Mouse (Mus musculus) adrenal gland, adult 18-20 months (tissue): ENCODE data around the gene Sh2d6. TPM values are rescaled to one million over a fixed set of nuclear protein-coding genes. Genes with fewer than 3 reads are reported as not detected.
A peak's percentile ranks its signal among the peaks of the same experiment; 100 is the strongest.
"Not testable (repeated sequence)": the region's sequence is repeated elsewhere in the genome, so short reads cannot be mapped to it uniquely, and the experiment has no call there.

Experiments used
- DNase-seq, 2 experiments: peaks; one replicate each; pipeline ENCODE4 v3.0.0; 2021 to 2022; ENCODE audit warnings: low spot score in 2 of 2
- total RNA-seq, 2 experiments: library from RNA; stranded (reverse); gene quantifications; 1 replicate in 1 of 2; 2 replicates in 1 of 2; pipeline ENCODE4 v1.2.3; 2021

Sh2d6 gene
- total RNA-seq, 2 experiments from 2014 or later, result 0.26 to 0.27 TPM

- no peak for DNase-seq
Observed at GRCm38 (mm10) chr6:72506104-72506503, 15.4 kb downstream of the Sh2d6 start.

GRCm38 (mm10) chr6:72503939-72504338 is 17.6 kb downstream of the Sh2d6 start:
- peak; percentile 46 to 47 for DNase-seq

GRCm38 (mm10) chr6:72503309-72503708 is 18.2 kb downstream of the Sh2d6 start:
- DNase-seq, result no peak

GRCm38 (mm10) chr6:72498950-72499349 is 22.6 kb downstream of the Sh2d6 start:
- DNase-seq, result no peak

DNA sequence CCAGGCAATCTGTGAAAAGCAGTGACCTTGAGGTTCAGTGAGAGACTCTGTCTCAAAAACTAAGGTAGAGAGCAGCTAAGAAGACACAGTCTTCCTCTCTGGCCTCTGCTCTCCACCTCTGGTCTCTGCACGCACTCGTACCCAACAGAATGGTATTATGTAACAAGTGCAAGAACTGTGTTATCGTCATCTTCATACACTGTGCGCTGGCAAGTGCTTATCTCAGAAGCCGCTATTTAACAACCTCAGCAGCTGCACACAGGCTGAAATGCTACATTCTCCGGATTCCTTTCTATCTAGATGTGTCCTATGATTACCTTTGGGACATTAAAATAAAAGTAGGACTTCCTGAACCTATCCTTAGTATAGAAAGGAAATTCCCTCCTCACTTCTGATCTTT is 28.6 kb downstream of the Sh2d6 start:
- no peak for DNase-seq

- DNase-seq, result no peak
Observed at GRCm38 (mm10) chr6:72491151-72491550, 30.4 kb downstream of the Sh2d6 start.

DNA sequence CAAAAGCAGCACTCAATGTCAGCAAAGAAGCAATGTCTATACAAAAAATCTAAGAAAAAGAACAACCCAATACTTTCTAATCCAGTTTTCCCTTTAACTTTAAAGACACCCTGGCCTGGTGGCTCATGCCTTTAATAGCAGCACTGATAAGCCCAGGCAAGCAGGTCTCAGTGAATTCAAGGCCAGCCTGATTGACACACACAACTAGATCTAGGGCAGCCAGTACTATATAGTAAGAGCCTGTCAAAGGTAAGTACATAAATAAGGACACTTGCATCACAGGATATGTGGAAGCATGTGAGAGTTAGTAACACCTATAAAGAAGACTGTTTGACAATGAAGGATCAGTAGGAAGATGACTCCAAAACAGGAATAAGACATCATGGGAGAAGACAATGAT is 32.0 kb downstream of the Sh2d6 start:
- no peak for DNase-seq

GRCm38 (mm10) chr6:72488850-72489249 is 32.7 kb downstream of the Sh2d6 start:
- no peak for DNase-seq

DNA sequence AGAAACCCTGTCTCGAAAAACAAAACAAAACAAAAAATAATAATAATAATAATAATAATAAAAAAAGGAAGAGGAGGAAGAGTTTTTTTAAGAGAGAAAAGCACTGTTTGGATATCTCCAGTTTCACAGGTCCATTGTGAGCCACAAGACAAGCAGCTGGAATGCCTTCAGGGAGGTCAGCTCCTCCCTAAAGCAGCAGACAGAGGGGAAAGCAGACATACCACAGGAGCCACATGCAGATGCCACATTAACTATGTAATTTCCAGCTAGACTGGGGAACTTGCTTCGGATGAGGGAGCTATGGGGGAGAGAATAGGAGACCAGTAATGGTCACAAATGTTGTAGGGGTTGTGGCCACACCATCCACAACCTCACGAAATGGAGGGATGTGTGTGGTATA is 34.2 kb downstream of the Sh2d6 start:
- DNase-seq, result no peak

GRCm38 (mm10) chr6:72486307-72486706 is 35.2 kb downstream of the Sh2d6 start:
- no peak for DNase-seq

DNA sequence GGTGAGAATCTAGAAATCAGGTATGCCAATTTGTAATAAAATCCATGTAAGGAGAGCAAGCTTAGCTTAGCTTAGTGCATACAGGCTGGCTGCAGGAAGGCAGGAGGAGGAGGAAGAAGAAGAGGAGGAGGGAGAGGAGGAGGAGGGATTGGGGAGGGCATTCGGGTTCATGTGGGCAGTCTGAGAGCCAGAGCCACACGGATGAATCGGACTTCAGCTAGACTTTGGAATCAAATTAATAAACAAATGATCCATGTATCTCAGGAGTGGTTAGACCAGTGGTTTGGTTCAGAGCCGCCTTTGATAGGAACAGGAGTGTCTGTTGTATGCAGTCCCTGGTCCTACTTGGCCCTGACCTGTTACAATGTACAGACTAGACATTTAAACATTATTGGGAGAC is 36.6 kb downstream of the Sh2d6 start:
- DNase-seq, result no peak

DNA sequence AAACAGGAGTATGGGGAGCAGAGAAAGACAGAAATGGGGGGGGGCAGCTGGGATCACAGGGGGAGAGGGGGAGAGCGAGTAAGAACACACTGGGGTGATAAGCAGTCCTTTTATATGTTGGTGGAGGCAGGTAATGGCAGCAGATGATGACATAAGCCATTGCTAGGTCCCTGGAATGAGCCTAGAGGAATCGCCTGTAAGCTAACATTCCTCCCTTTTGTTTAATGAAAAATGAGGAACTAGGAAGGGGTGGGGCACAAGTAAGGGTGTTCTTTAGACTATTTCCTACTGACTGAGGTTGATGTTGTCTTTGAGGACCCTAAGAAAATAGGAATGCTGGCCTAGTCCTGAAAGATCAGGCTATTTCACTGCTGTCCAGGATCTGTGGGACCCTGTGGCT is 39.4 kb downstream of the Sh2d6 start:
- DNase-seq, result no peak

DNA sequence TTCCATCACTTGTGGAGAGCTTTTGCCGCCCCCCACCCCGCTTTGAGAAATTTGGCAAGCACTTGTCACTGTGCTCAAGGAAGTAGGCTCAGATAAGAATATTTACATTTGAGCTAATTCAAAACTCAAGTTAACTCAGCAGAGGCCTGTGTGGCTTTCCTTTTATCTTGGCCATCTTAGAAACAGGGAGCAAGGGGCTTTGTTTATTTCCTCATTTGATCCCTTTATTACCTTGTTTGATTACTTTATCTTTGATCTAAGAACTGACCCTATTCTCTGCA is 41.1 kb downstream of the Sh2d6 start:
- DNase-seq, result no peak

- no peak for DNase-seq
Observed at GRCm38 (mm10) chr6:72479645-72480421, 41.7 kb downstream of the Sh2d6 start.

- DNase-seq, result not testable (repeated sequence)
Observed at GRCm38 (mm10) chr6:72478691-72479090, 42.8 kb downstream of the Sh2d6 start.

DNA sequence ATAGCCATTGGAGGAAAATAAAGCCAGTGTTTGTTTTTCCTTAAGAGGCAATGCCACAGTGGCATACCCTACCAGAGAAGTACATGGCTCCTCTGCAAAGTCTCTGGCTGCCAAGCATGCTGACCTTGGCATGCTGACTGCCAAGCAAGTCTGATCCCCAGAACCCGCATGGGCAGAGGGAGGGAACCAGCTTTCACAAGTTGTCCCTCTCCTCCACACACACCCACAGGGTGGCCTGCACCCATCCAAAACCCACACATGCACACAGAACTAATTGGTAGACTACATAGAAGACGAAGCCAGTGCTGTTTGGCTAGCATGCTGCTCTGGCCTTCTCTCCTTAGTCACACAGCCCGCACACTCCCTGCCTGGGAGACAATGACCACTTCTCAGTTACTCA is 43.9 kb downstream of the Sh2d6 start:
- DNase-seq, result peak in 1 of 2 experiments; percentile 46

GRCm38 (mm10) chr6:72476836-72477235 is 44.7 kb downstream of the Sh2d6 start:
- no peak for DNase-seq

DNA sequence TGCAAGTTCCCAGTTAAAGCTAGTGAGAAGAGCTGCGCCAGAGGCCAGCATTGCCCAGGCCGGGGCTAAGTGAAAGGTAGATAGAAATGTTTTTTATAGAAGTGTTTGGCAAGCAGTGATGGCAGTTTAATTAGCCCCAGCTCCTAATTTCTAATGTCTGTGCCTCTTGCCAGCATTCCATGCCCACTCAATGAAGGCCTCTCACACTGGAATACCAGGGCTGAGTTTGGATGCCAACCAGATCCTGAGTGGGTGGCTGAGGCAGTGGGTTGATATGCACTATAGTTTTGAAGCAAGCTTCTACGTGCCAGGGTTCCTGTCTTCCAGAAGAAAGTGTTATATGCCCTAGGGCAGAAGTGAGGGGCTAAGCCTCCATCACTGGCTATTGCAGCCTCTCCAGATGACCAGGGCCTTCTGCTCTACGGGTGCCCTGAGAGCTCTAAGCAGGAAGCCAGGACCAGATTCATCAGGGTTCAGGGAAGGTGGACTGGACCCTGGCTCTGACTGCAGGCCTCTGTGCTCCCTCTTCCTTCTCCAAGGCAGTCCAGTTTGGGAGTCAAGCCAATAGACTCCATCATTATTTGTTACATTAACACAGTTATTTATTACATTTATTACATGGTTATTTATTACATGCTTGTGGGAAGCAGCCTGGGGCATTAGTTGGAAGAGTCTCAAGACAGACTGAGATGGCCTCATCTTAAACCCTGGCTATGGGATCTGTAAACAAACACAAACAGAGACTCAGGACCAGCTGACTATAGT is 46.1 kb downstream of the Sh2d6 start:
- no peak for DNase-seq

GRCm38 (mm10) chr6:72473264-72474041 is 48.1 kb downstream of the Sh2d6 start:
- DNase-seq, result peak; percentile 37

DNA sequence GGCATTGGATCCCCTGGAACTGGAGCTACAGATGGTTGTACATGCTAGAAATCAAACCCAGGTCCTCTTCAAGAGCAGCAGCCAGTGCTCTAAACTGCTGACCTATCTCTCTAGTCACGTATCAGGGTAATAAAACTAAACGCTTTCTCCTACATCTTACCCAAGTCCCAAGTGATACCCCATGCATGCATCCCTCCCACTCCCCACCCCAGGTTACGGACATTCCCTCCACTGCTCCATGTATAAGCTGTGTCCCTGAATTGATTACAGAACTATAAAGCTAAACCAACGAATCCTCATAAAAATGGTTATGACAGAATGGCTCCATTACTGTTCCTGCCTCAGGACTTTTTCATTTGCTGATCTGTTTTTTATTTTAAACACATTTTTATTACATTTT is 55.3 kb downstream of the Sh2d6 start:
- no peak for DNase-seq

DNA sequence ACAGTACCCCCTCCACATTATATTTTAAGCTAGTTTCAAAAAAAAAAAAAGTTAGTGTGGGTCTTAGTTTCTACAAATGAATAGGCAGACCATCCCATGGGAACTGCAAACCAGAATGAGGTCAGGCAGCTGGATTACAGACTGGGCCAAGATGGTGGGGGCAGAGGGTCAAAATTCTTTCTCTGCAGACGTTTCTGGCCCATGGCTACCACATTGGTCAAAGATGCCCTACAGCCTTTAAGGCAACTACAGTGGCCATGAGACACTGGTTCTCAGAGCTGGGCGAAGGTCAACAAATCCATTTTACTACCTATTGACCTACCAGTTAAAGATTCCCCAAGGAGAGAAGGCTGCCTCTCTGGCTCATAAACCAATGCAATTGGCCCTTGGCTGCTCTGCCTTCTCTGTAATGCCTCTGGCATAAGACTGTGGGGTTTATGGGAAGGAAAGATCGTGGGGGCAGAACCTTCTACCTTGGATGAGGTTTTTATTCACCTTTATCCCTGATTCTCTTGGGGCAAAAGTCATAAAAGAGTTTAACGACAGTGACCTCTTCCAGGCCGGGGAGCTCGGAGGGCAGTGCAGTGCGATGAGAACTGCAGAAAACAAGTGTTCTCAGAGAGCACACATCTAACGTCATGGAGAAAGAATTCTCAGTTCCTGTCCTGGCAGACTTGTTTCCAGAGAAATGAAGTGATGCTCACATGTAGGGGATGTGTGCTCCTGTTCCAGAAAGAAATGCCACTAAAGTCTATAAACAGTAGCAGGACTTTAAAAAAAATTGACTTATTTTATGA is 55.9 kb downstream of the Sh2d6 start:
- DNase-seq, result no peak
